Mouse (Mus musculus): ENCODE measurements around the gene Syngap1.

Gene Syngap1

GRCm38 (mm10) chr17:26936921-26937695, 3.9 kb upstream of the Syngap1 start:
- no peak for DNase-seq (ENCODE audit: low spot score)

- no peak for DNase-seq (ENCODE audit: low spot score)
These were observed 3.0 kb upstream of the Syngap1 start for GRCm38 (mm10) chr17:26937883-26938695.

DNA sequence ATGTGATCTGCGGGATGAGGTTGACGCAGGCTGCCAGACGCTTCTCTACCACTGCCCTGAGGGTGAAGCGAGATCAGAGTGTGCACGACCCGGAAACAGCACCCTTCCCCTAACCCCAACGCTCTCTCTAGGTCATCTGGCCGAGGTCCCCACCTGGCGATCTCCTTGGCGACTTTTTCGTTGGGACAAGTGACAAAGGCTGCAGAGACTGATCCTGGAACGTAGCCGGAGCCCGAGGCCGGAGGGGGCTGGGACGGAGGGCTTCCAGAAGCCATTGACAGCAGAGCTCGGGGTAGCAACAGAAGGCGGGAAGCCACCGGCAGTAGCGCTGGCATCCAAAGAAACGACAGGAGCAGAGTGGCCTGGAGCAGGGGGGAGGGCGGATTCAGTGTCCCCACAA, 2.3 kb upstream of the Syngap1 start:
- DNase-seq (ENCODE audit: low spot score), result no peak

DNA sequence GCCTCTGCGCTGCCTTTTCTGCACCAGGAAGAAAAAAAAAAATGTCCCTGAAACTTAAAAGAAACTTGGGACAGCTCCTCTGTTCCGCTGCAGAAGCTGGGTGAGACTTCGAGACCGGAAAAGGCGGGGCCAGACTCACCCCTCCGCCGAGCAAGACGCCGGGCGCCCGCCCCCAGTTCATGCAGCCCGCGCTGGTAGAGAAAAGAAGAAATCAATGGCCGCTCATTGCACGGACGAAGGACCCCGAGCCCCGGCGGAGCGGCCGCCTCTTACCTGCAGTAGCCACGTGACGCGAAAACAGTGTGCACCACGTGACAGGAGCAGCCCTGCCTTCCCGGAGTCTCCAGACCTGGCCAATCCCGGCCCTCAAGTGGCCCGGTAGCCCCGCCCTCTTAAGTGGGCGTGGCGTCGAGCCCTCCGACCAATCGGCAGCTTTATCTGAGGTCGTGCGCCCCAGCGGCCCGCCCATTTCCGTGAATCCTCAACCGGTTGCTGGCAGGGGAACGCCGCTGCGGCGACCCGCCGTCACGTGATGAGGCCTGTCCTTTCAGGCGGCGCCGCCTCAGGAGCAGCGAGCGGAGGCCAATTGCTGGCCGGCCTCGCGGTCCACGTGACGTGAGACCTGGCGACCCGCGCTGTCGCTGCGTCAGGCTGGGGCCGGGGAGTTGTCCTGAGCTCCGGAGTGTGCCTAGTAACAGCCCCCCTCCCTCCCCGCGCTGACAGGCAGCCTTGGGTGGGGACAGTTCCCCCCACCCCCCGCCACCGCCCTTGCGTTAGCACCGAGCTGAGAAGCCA, 1.7 kb upstream of the Syngap1 start, which contains the start of gene Cuta:
Cuta (minus strand) TSS at position 392 of the 795 bp plus-strand sequence.
- DNase-seq (ENCODE audit: low spot score), result peak; percentile 100

DNA sequence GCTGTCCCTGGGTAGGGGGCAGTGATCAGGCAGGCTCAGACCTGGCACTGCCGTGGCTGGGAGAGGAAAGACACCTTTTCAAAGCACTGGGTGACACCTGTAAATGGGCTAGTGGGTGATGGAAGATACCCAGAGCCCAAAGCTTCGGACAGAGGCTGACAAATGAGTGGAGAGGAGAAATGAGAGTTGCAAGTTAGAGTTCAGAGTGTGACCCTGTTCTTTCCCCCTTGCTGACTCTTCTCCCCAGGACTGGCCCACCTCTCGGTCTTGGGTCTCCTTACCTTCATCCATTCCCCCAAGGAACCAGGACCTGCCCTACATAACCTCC, 1.1 kb upstream of the Syngap1 start:
- no peak for DNase-seq (ENCODE audit: low spot score)

DNA sequence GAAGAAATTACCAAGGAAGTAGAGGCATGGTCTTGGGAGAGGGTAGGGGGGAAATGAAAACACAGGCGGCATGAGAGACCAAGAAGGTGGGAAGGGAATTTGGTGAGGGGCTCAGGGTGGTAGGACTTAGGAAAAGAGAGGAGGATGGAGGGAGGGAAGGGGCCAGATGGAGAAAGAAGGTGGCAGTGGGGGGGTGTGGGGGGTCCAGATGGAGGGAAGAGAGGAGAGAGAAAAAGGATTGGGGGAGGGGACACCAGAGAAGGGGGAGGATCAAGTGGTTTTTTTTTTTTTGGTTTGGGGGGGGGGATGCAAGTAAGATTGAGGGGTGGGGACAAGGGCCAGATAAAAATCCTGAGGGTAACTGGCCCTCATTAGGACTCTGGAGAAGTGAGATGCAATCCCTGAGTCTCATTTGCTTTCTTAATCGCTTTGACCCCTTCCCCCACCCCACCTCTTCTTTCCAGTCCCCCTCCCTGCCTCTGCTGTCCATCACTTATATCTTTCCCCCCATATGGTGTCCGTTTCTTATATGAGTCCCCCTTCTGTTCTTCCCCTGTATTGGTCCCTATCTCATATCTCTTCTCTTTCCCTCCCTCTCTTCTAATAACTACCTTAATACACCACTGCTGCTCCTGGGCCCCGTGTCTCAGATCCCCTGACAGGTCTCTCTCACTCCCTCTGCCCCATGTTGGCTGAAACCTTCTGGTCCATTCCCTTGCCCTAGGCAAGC, 953 bp downstream of the Syngap1 start:
- no peak for DNase-seq (ENCODE audit: low spot score)

DNA sequence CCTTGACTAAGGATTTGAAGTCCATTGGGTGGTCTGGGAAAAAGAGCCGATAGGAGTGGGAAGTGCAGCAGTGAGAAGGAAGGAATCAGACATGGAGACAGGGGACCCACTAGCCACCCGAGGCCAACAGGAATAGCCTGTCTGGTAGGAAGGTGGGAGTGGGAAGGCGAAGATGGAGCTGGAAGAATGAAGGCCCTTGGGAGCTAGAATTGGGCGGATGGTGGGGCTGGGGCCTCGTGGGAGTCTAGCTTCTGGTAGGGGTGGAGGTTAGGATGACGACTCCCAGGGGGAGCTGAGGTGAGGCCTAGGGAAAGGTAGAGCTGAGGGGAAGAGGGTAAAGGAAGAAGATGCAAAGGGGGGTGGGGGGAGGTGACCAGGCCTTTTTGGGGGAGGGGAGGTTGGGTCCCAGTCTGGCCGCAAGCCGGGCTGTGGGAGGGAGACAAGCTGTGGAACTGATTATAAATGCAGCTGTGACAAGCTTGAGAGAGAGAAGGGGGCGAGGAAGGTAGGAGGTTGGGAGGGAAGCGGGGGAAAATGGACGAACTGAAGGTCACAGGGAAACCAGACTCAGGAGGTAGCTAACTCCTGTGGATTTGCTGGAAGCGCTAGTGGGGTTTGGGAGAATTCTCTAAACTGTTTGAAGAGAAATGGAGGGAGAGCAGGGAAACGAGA, 4.9 kb downstream of the Syngap1 start:
- DNase-seq (ENCODE audit: low spot score), result no peak

DNA sequence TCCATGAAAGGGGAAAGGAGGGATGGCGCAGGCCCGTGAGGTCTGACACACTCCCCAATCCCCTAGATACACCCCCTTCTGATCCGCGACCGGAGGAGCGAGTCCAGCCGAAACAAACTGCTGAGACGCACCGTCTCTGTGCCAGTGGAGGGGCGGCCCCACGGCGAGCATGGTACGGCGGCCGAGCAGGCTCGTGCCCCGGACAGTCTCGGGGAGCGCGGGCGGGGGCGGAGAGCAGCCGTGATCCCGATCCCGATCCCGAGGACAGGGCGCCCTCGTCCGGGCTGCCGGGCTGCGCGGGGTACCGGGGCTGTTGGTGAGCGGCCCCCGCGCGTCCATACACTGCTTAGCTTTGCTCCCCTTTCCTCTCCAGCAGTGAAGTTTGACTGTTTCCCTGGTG, 5.5 kb downstream of the Syngap1 start:
- DNase-seq (ENCODE audit: low spot score), result no peak

- no peak for DNase-seq (ENCODE audit: low spot score)
These were observed 6.4 kb downstream of the Syngap1 start for GRCm38 (mm10) chr17:26947231-26948100.

DNA sequence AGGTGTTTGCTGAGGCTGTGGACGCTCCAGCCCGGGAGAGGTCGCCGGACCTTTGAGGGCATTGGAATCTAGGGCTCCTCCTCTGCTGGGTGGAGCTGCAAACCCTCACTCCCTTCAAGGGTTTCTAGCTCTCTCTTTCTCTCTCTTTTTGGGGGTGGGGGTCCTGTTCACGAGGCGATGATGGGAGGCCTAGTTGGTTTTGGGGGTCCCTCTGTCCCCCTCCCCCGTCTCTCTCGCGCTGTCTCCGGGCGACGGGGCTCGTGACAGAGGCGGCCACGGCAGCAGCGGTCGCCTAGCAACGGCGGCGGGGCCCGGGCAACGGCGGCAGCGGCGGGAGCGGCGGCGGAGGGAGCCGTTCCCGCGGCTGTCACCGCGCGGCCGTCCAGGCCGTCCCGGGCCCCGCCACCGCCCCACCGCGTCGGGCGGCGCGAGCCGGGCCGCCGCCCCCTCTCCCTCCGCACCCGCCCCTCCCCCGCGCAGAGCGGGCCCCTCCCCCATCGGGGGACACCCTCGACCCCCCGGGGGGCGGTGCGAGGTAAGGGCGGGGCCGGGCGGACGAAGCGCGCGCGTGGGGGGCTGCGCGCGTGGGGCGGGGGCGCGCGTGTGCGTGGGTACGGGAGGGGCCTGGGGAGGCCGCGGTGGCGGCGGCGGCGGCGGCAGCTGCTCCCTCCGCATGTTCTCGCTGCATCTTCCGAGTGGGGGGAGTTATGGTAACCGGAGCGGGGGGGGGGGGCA, 7.4 kb downstream of the Syngap1 start:
- peak; percentile 56 for DNase-seq (ENCODE audit: low spot score)

- DNase-seq (ENCODE audit: low spot score), result no peak
These were observed 8.1 kb downstream of the Syngap1 start for GRCm38 (mm10) chr17:26949051-26949577.

GRCm38 (mm10) chr17:26949866-26950265, 8.8 kb downstream of the Syngap1 start:
- DNase-seq (ENCODE audit: low spot score), result no peak

DNA sequence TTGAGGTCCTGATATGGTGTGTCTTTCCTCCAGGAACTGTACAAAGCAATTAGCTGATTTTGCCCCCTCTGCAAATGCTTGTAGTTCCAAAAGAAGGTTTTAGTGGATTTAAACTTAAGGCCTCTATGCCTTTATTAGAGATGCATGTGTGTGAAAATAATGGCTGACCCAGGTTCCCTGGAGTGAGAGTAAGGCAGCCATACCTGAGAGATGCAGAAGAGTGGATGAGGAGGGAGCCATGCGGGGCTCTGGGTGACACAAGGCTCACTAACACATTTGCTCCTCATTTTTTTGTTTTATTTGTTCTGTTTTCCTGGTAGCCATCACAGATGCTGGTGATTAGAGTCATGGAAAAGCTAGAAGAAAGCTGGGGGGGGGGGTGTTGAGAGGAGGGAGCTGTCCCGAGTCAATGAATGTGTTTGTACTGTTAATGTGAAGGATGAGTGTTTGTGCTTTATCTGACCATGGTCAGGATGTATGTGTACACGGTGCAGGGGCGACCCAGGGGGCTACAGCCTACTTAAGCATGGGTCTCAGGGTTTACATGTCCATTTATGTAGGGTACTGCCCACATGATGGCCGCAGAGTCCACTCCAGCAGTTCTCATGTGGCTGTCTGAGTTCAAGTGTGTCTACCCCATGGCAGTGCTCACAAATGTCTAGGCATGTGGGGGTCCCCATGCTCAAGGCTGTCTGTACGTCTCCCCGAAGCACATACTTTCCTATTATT, 9.7 kb downstream of the Syngap1 start:
- no peak for DNase-seq (ENCODE audit: low spot score)

GRCm38 (mm10) chr17:26951406-26951805, 10.4 kb downstream of the Syngap1 start:
- DNase-seq (ENCODE audit: low spot score), result peak; percentile 72

DNA sequence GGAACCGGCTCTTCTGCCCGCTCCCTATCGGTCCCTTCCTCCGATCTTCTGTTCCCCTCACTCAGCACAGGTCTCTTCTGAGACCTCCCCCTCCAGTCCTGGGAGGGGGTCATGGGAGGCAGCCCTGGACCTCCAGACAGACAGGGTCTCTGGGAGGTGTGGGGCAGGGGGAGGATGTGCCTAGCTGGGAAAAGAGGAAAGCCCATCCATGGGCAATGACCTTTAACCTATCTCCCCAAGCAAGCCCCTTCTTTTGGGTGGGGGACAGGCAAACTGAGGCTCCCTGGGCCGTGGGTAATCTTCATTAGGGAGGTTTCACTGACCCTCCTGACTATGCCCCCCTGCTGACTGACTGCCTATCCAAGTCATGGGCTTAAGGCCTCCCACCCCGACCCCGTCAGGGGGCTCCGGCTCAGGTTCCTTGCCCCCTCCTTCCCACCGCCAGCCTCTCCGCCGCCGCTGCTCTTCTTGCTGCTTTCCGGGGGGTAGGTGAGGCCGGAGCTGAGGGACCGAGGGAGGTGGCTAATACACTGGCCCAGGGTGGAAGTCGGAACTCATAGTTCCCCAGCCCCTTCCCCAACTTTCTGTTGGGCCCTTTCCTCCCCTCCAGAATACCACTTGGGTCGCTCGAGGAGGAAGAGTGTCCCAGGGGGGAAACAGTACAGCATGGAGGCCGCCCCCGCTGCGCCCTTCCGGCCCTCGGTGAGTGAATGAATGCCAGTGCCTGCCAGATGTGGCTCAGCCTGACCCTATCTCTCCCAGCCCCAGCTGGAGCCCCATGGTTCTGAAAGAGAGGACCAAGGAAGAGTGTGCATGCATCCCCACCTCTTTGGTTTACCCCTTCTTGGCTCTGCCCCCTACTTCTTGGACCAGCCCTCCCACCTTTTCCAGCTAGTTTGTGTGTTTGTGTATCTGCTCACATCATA, 11.2 kb downstream of the Syngap1 start:
- DNase-seq (ENCODE audit: low spot score), result no peak

DNA sequence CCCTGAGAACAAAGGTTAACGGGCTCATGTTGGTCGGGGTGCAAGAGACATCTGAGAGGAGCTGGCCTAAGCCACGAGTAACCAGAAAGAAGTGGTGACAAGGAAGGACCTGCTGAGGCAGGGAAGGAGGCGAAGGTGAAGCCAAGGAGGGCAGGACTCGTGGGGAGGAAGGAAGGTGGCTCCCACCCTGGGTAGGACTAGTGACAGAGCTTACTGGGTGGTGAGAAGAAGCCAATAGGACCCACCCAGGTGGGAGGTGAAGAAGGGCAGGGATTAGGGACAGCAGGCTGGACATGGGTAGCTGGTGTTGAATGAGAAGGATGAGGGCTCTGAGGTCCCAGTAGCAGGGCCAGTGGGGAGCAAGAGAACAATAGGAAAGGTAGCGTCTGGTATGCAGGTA, 12.1 kb downstream of the Syngap1 start:
- no peak for DNase-seq (ENCODE audit: low spot score)

GRCm38 (mm10) chr17:26953726-26954125, 12.7 kb downstream of the Syngap1 start:
- DNase-seq (ENCODE audit: low spot score), result no peak

DNA sequence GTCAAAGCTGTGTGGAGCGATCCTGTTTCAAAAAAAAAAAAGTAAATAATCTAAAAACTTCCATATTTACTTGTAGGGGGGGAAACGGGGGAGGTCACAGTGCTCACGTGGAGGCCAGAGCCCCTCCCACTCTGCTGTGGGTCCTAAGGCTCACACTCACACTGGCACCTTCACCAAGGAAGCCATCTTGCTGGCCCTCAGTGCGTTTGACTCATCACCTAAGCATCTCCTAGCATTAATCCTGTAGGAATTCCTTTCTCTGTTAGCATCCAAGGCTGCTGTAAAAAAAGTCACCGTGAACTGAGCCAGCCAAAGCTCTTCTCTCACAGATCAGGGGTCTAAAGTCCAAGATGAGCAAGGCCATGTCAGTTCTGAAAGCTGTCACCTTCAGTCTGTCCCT, 15.3 kb downstream of the Syngap1 start:
- DNase-seq (ENCODE audit: low spot score), result peak; percentile 32

Measured in yolk sac, embryonic 10.5 days (tissue).